Mouse (Mus musculus): Measurements from ENCODE around the gene Olfr916. TPM values are rescaled to one million over a fixed set of nuclear protein-coding genes. Genes with fewer than 3 reads are reported as not detected.

Gene Olfr916
- polyA plus RNA-seq (2015; fragmentation: Nextera tagmentation; extraction: Ambion mirVana) = not detected in 2 replicates

DNA sequence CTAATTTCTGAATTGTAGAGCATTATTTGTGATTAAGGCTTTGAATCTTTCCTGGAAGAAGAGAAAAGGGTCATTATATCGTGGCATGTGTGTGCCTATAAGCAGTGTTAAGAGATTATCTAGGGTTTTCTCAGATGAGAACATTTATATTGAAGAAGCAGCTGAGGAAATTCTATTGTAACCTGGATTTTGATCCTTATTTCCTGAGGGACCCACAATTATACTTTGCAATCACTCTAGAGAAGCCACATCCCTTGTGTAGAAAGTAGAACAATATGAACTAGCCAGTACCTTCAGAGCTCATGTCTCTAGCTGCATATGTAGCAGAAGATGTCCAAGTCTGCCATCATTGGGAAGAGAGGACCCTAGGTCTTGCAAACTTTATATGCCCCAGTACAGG lies at the start of gene Olfr916:
TSS of gene Olfr916 (minus strand) at position 101 of the 400 bp plus-strand sequence.

DNA sequence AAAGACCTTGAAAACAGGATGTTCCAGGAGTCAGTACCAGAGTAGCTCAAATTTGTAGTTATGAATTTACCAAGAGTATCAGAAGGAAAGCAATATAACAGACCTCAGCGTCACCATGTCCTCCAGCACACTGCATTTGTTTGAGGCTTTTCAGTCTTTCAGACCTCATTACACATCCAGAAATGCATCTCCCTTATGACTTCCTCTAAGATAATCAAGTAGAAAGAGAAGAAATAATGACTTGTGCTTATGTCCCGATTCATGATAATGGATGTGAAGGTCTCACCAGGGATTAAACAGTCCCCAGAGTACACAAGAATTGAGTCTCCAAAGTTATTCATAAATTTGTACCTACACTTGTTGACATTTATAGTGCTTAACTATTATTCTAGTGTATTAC lies 14.8 kb upstream of the Olfr916 start, which contains the start of gene Olfr918:
TSS of gene Olfr918 (minus strand) at position 101 of the 400 bp plus-strand sequence.

DNA sequence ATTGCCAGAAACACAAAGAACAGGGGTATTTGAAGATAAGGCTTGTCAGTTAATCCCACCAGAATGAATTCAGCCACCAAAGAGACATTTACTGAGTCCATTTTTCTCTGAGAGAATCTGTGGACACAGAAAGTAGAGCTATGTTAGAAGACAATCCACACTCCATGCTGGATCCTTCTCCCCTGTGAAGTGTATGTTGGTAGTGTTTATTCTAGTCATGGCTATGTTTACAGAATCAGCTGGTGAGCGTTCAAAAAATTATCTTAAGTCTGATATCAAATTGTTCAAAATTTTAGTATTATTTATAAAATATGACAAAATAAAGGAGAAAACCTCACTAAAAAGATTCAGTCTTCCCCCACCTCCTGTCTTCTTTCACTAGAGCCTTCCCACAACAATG lies 6.1 kb upstream of the Olfr916 start, which contains the start of gene Olfr917:
TSS of gene Olfr917 (minus strand) at position 101 of the 400 bp plus-strand sequence.

Other genes with a start within 250 kb of the Olfr916 start
- not detected in 2 replicates for gene Olfr901, start 230.4 kb downstream of the Olfr916 start, polyA plus RNA-seq (2015; fragmentation: Nextera tagmentation; extraction: Ambion mirVana)
- not detected in 2 replicates for gene Olfr902, start 212.2 kb downstream of the Olfr916 start, polyA plus RNA-seq (2015; fragmentation: Nextera tagmentation; extraction: Ambion mirVana)
- gene Olfr904, start 196.7 kb downstream of the Olfr916 start, polyA plus RNA-seq (2015; fragmentation: Nextera tagmentation; extraction: Ambion mirVana) = not detected in 2 replicates
- gene Olfr905, start 188.8 kb downstream of the Olfr916 start, polyA plus RNA-seq (2015; fragmentation: Nextera tagmentation; extraction: Ambion mirVana) = not detected in 2 replicates
- gene Olfr906, start 172.8 kb downstream of the Olfr916 start, polyA plus RNA-seq (2015; fragmentation: Nextera tagmentation; extraction: Ambion mirVana) = not detected in 2 replicates
- gene Olfr907, start 164.1 kb downstream of the Olfr916 start, polyA plus RNA-seq (2015; fragmentation: Nextera tagmentation; extraction: Ambion mirVana) = not detected in 2 replicates
- not detected in 2 replicates for gene Olfr911-ps1, start 138.3 kb downstream of the Olfr916 start, polyA plus RNA-seq (2015; fragmentation: Nextera tagmentation; extraction: Ambion mirVana)
- gene Olfr910, start 122.0 kb downstream of the Olfr916 start, polyA plus RNA-seq (2015; fragmentation: Nextera tagmentation; extraction: Ambion mirVana) = not detected in 2 replicates
- gene Olfr912, start 79.7 kb downstream of the Olfr916 start, polyA plus RNA-seq (2015; fragmentation: Nextera tagmentation; extraction: Ambion mirVana) = not detected in 2 replicates
- not detected in 2 replicates for gene Olfr913, start 67.1 kb downstream of the Olfr916 start, polyA plus RNA-seq (2015; fragmentation: Nextera tagmentation; extraction: Ambion mirVana)
- gene Olfr914, start 54.8 kb downstream of the Olfr916 start, polyA plus RNA-seq (2015; fragmentation: Nextera tagmentation; extraction: Ambion mirVana) = not detected in 2 replicates
- not detected in 2 replicates for gene Olfr917, start 6.0 kb upstream of the Olfr916 start, polyA plus RNA-seq (2015; fragmentation: Nextera tagmentation; extraction: Ambion mirVana)
- not detected in 2 replicates for gene Olfr918, start 14.7 kb upstream of the Olfr916 start, polyA plus RNA-seq (2015; fragmentation: Nextera tagmentation; extraction: Ambion mirVana)
- not detected in 2 replicates for gene Olfr919, start 43.8 kb upstream of the Olfr916 start, polyA plus RNA-seq (2015; fragmentation: Nextera tagmentation; extraction: Ambion mirVana)
- 11.2 and 13.3 TPM in 2 replicates for gene Vwa5a, start 58.4 kb upstream of the Olfr916 start, polyA plus RNA-seq (2015; fragmentation: Nextera tagmentation; extraction: Ambion mirVana)
- gene Olfr920, start 92.4 kb upstream of the Olfr916 start, polyA plus RNA-seq (2015; fragmentation: Nextera tagmentation; extraction: Ambion mirVana) = 0.05 TPM in 1 of 2 replicates, not detected in the other
- not detected in 2 replicates for gene Olfr921, start 113.2 kb upstream of the Olfr916 start, polyA plus RNA-seq (2015; fragmentation: Nextera tagmentation; extraction: Ambion mirVana)
- gene Olfr922, start 154.7 kb upstream of the Olfr916 start, polyA plus RNA-seq (2015; fragmentation: Nextera tagmentation; extraction: Ambion mirVana) = not detected in 2 replicates
- not detected in 2 replicates for gene Olfr923, start 166.7 kb upstream of the Olfr916 start, polyA plus RNA-seq (2015; fragmentation: Nextera tagmentation; extraction: Ambion mirVana)
- not detected in 2 replicates for gene Olfr924, start 184.6 kb upstream of the Olfr916 start, polyA plus RNA-seq (2015; fragmentation: Nextera tagmentation; extraction: Ambion mirVana)
- not detected in 2 replicates for gene Olfr26, start 195.2 kb upstream of the Olfr916 start, polyA plus RNA-seq (2015; fragmentation: Nextera tagmentation; extraction: Ambion mirVana)
- not detected in 2 replicates for gene Olfr926, start 217.3 kb upstream of the Olfr916 start, polyA plus RNA-seq (2015; fragmentation: Nextera tagmentation; extraction: Ambion mirVana)